Mouse (Mus musculus) heart, embryonic 12.5 days (tissue): ENCODE measurements around the gene Rhbdf2. TPM values are rescaled to one million over a fixed set of nuclear protein-coding genes. Genes with fewer than 3 reads are reported as not detected.

Experiments
- ATAC-seq: fragments of 200-750 bp; cut with Nextera tagmentation; 2 replicates; pipeline ENCODE4 v1.8.0; 2017; ENCODE audit warnings: moderate TSS enrichment, moderate library complexity; ENCODE audit not compliant: insufficient number of reproducible peaks, low FRiP score
- H3K27ac ChIP-seq: fragments of 300-500 bp; sonication (generic); 2 replicates; pipeline ENCODE4 v1.5.1; 2016; ENCODE audit warnings: mild to moderate bottlenecking, moderate library complexity; ENCODE audit not compliant: poor library complexity, severe bottlenecking
- H3K27me3 ChIP-seq: fragments of 300-500 bp; sonication (generic); replicated peaks from 2 replicates; pipeline ENCODE4 v1.6.1; 2016; ENCODE audit warnings: mild to moderate bottlenecking, moderate library complexity
- H3K36me3 ChIP-seq: fragments of 300-500 bp; sonication (generic); 2 replicates; pipeline ENCODE4 v1.6.1; 2016; ENCODE audit warnings: mild to moderate bottlenecking, moderate library complexity
- H3K4me1 ChIP-seq: fragments of 300-500 bp; sonication (generic); replicated peaks from 2 replicates; pipeline ENCODE4 v1.6.1; 2016; ENCODE audit warnings: mild to moderate bottlenecking
- H3K4me2 ChIP-seq: fragments of 300-500 bp; sonication (generic); 2 replicates; pipeline ENCODE4 v1.6.1; 2016; ENCODE audit warnings: mild to moderate bottlenecking, moderate library complexity
- H3K4me3 ChIP-seq: fragments of 300-500 bp; sonication (generic); 2 replicates; pipeline ENCODE4 v1.5.1; 2016; ENCODE audit warnings: mild to moderate bottlenecking
- H3K9ac ChIP-seq: fragments of 300-500 bp; sonication (generic); 2 replicates; pipeline ENCODE4 v1.6.1; 2016; ENCODE audit warnings: mild to moderate bottlenecking, moderate library complexity
- H3K9me3 ChIP-seq: fragments of 300-500 bp; sonication (generic); replicated peaks from 2 replicates; pipeline ENCODE4 v1.6.1; 2016; ENCODE audit warnings: mild to moderate bottlenecking, moderate library complexity
- WGBS: fragments of 180-500 bp; shearing (Covaris S2); methylation state at CpG from one replicate; pipeline ENCODE4 v1.1.7; 2016; 5-methylcytosine and 5-hydroxymethylcytosine counted together
- polyA plus RNA-seq: library from polyadenylated mRNA; unstranded; fragments of >200 nt; fragmentation: Nextera tagmentation; extraction: Ambion mirVana; gene quantifications from 2 replicates; pipeline ENCODE4 v1.2.1, GENCODE M21; 2016

Gene Rhbdf2
- polyA plus RNA-seq, 1 experiment from 2014 or later: 8.1 TPM

- no peaks in the 10 kb centered on the region for H3K9me3 ChIP-seq
- peaks cover 90% of the 10 kb centered on the region for H3K36me3 ChIP-seq
- no peak overlapping the region for H3K27ac ChIP-seq
- WGBS: 88% methylated on average over 8 of the region's 8 CpGs
- no peak overlapping the region for H3K4me3 ChIP-seq
- no peak overlapping the region for H3K9ac ChIP-seq
- no peak for ATAC-seq
- no peak overlapping the region for H3K4me2 ChIP-seq
- no peaks in the 10 kb centered on the region for H3K27me3 ChIP-seq
- H3K4me1 ChIP-seq: no peaks in the 10 kb centered on the region
Observed at GRCm38 (mm10) chr11:116601166-116601565, 25.7 kb downstream of the Rhbdf2 start.

GRCm38 (mm10) chr11:116599230-116599629, 27.6 kb downstream of the Rhbdf2 start:
- H3K4me2 ChIP-seq: no peak overlapping the region
- no peaks in the 10 kb centered on the region for H3K4me1 ChIP-seq
- no peak overlapping the region for H3K27ac ChIP-seq
- H3K9me3 ChIP-seq: no peaks in the 10 kb centered on the region
- no peak overlapping the region for H3K4me3 ChIP-seq
- H3K36me3 ChIP-seq: peaks cover 71% of the 10 kb centered on the region
- 90% methylated on average over 15 of the region's 15 CpGs for WGBS
- no peaks in the 10 kb centered on the region for H3K27me3 ChIP-seq
- no peak for ATAC-seq
- H3K9ac ChIP-seq: no peak overlapping the region

DNA sequence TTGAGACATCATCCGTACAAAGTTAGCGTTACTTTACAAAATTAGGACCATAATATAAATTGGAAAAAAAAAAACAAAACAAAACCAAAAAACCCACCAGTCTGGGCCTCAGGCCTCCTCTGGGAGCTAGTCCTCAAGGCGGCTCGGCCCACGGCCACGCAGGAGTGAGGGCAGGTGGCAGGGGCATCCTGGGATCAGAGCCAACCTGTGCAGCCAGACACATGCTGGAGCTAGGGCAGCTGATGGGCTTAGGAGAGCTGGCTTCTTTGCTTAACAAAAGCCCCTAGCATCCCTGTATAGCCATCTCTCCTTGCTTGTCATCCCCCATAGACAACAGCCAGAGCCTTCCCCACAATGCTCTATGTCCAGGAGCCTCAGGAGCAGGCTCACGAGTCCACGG, 28.6 kb downstream of the Rhbdf2 start:
- no peak overlapping the region for H3K4me3 ChIP-seq
- no peak overlapping the region for H3K27ac ChIP-seq
- no peak overlapping the region for H3K9ac ChIP-seq
- no peaks in the 10 kb centered on the region for H3K4me1 ChIP-seq
- no peaks in the 10 kb centered on the region for H3K9me3 ChIP-seq
- whole genome bisulfite sequencing: 86% methylated on average over 8 of the region's 8 CpGs
- ATAC-seq: no peak
- no peak overlapping the region for H3K4me2 ChIP-seq
- H3K36me3 ChIP-seq: peaks cover 62% of the 10 kb centered on the region
- no peaks in the 10 kb centered on the region for H3K27me3 ChIP-seq

DNA sequence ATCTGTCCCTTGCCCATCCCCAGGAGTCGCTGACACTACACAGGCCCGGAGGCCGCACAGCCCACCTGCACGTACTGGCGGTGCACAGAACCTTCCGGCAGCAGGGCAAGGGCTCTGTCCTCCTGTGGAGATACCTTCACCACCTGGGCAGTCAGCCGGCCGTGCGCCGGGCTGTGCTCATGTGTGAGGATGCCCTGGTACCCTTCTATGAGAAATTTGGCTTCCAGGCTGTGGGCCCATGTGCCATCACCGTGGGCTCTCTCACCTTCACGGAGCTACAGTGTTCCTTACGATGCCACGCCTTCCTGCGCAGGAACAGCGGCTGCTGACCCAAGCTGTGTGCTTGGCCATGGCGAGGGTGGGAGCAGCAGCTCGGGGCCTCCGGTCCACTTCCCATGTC, 30.1 kb downstream of the Rhbdf2 start:
- Histone ChIP-seq H3K4me3 (no peak overlapping the region), H3K9ac (0 out of 2 replicates have a peak overlapping the region, but pooled peaks have one; percentile 10), H3K36me3 (peaks cover 50% of the 10 kb centered on the region), H3K27me3 (no peaks in the 10 kb centered on the region), H3K4me1 (0 out of 2 replicates have a peak, but pooled peaks cover 4% of the 10 kb centered on the region), H3K4me2 (no peak overlapping the region), H3K27ac (no peak overlapping the region), H3K9me3 (no peaks in the 10 kb centered on the region)
- ATAC-seq: no peak
- WGBS: 86% methylated on average over 19 of the region's 19 CpGs

DNA sequence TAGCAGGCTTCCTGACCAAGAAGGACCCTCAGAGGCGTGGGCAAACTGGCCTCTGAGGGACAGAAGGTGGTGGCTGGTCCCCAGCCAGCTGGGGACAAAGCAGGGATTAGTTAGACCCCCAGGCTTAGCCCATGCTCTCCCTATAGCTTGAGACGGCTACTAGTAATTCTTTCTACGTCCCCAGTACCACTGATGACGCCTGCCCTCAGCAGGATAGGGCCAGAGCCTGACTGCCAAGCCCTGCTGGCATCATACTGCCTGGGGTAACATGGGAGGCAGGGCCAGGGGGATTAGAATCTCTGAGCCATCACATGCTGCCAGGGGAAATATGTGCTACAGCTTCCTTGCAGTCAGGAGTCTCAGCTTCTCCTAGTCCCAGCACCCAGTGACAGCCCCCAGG, 33.5 kb downstream of the Rhbdf2 start:
- Histone ChIP-seq H3K36me3 (peaks cover 16% of the 10 kb centered on the region), H3K4me3 (no peak overlapping the region), H3K27ac (no peak overlapping the region), H3K4me2 (no peak overlapping the region), H3K9ac (no peak overlapping the region), H3K4me1 (peaks cover 13% of the 10 kb centered on the region), H3K9me3 (no peaks in the 10 kb centered on the region), H3K27me3 (0 out of 2 replicates have a peak, but pooled peaks cover 1% of the 10 kb centered on the region)
- no peak for ATAC-seq
- 83% methylated on average over 4 of the region's 4 CpGs for whole genome bisulfite sequencing

- Histone ChIP-seq H3K36me3 (peaks cover 8% of the 10 kb centered on the region), H3K4me1 (peaks cover 13% of the 10 kb centered on the region), H3K27me3 (peaks cover 9% of the 10 kb centered on the region; the same call in 1 of the 2 replicates), H3K9ac (no peak overlapping the region), H3K9me3 (no peaks in the 10 kb centered on the region), H3K27ac (no peak overlapping the region), H3K4me2 (no peak overlapping the region), H3K4me3 (no peak overlapping the region)
- ATAC-seq: peak; percentile 69
Observed at GRCm38 (mm10) chr11:116592428-116592827, 34.4 kb downstream of the Rhbdf2 start.

GRCm38 (mm10) chr11:116591621-116592020, 35.2 kb downstream of the Rhbdf2 start:
- Histone ChIP-seq H3K27ac (no peak overlapping the region), H3K9ac (no peak overlapping the region), H3K9me3 (no peaks in the 10 kb centered on the region), H3K27me3 (peaks cover 11% of the 10 kb centered on the region; the same call in 1 of the 2 replicates), H3K4me2 (no peak overlapping the region), H3K4me1 (peaks cover 17% of the 10 kb centered on the region), H3K4me3 (no peak overlapping the region), H3K36me3 (peaks cover under 1% of the 10 kb centered on the region)
- no peak for ATAC-seq
- 67% methylated on average over 3 of the region's 4 CpGs for WGBS

DNA sequence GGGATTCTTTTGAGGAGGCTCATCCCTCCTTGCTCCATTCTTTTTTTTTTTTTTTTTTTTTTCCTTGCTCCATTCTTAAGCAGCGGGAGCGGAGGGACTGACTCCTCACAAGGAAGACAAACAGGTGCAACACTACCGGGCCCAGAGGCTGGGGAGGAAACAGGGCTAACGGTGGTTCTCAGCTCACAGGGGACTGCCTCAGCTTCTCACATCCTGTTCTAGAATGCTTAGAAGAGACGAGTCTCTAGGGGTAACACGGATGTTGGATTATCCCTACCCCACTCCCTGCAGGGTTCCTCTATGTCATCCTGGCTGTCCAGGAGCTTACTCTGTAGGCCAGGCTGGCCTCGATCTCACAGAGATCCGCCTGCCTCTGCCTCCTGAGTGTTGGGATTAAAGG, 37.2 kb downstream of the Rhbdf2 start:
- Histone ChIP-seq H3K9ac (no peak overlapping the region), H3K27me3 (peaks cover 11% of the 10 kb centered on the region; the same call in 1 of the 2 replicates), H3K4me2 (no peak overlapping the region), H3K4me3 (no peak overlapping the region), H3K9me3 (no peaks in the 10 kb centered on the region), H3K36me3 (no peaks in the 10 kb centered on the region), H3K27ac (no peak overlapping the region), H3K4me1 (peaks cover 27% of the 10 kb centered on the region)
- ATAC-seq: no peak
- 63% methylated on average over 8 of the region's 8 CpGs for WGBS

DNA sequence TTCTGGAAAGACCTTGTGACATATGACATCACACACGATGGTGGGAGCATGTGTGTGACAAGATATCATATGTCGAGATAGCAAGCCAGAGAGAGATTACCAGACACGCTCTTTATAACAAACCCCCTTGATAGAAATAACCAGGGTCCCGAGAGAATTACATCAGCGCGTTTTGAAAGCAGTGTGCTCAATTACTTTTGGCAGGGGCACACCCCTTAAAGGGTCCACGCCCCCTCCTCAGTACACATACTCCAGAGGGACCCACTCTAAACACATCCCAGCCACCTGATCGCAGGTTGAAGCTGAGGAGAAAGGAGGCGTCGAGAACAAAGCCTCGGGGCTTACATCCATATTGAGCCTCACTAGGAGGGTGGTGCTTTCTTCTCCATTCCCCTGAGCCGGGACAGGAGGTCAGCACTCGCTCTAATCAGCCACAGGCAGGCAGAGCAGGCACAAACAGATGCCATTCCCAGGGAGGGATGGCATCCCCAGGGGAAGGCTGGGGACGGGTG, 37.7 kb downstream of the Rhbdf2 start:
- H3K4me3 ChIP-seq: no peak overlapping the region
- no peak overlapping the region for H3K27ac ChIP-seq
- peaks cover 27% of the 10 kb centered on the region for H3K4me1 ChIP-seq
- WGBS: 25% methylated on average over 14 of the region's 14 CpGs
- H3K36me3 ChIP-seq: no peaks in the 10 kb centered on the region
- H3K4me2 ChIP-seq: no peak overlapping the region
- no peak overlapping the region for H3K9ac ChIP-seq
- ATAC-seq: no peak
- H3K27me3 ChIP-seq: peaks cover 11% of the 10 kb centered on the region; the same call in 1 of the 2 replicates
- H3K9me3 ChIP-seq: no peaks in the 10 kb centered on the region

GRCm38 (mm10) chr11:116586801-116587631, 39.8 kb downstream of the Rhbdf2 start:
- H3K27me3 ChIP-seq: peaks cover 11% of the 10 kb centered on the region; the same call in 1 of the 2 replicates
- no peaks in the 10 kb centered on the region for H3K36me3 ChIP-seq
- no peaks in the 10 kb centered on the region for H3K9me3 ChIP-seq
- H3K27ac ChIP-seq: no peak overlapping the region
- no peak overlapping the region for H3K9ac ChIP-seq
- 23% methylated on average over 23 of the region's 23 CpGs for WGBS
- peaks cover 23% of the 10 kb centered on the region for H3K4me1 ChIP-seq
- peak; percentile 72 for ATAC-seq
- peak overlapping the region; percentile 27; the same call in 1 of the 2 replicates for H3K4me2 ChIP-seq
- no peak overlapping the region for H3K4me3 ChIP-seq

- Histone ChIP-seq H3K9me3 (no peaks in the 10 kb centered on the region), H3K27ac (no peak within 1 kb of the TSS), H3K4me2 (peak within 1 kb of the TSS; percentile 27; the same call in 1 of the 2 replicates), H3K4me3 (no peak within 1 kb of the TSS), H3K4me1 (peaks cover 23% of the 10 kb centered on the region), H3K27me3 (peaks cover 11% of the 10 kb centered on the region; the same call in 1 of the 2 replicates), H3K36me3 (no peaks in the 10 kb centered on the region), H3K9ac (no peak within 1 kb of the TSS)
- 66% methylated on average over 5 of the region's 5 CpGs for WGBS
- ATAC-seq: no peak
Observed at GRCm38 (mm10) chr11:116586310-116586709, 40.5 kb downstream of the Rhbdf2 start, which contains the start of gene Aanat. TSS of gene Aanat (plus strand) at chr11:116586432.
